34 mouse cellular contexts compared by ENCODE assay signal in the genomic region with DNA sequence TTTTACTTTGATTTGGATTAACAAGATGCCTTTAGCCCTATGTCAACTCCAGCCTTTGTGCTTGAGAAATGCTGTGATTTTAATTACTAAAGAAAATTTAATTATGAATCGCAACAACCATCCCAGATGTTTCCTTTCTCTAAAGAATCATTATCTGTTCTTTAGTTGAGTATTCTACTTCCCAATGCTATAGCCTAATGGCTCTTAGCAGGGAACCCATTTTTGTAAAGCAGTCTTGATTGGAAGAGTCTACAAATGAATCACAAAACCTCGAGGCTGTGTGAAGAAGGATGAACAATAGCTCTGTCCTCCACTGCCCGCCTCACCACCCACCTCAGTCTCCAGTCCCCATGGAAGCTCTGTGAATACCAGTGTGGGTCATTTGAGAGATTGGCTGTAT.
"Had no signal": no experiment of that assay in that cellular context is flagged by ENCODE, and none has a peak within 500 bp of the region (broad histone marks: within the 10 kb centered on the region; RNA-seq: fewer than 3 reads in every experiment).

No protein-coding gene starts in this region.

- H3K4me3 ChIP-seq: heart, embryonic 12.5 days; heart, embryonic 13.5 days; heart, embryonic 15.5 days; hindbrain, embryonic 10.5 days; hindbrain, embryonic 12.5 days; hindbrain, embryonic 13.5 days; hindbrain, embryonic 15.5 days; intestine, embryonic 15.5 days; kidney, embryonic 15.5 days; layer of hippocampus, adult 2 months; left cerebral cortex, adult 2 months had no signal

- H3K36me3 ChIP-seq: heart, embryonic 15.5 days; hindbrain, embryonic 10.5 days; hindbrain, embryonic 12.5 days; hindbrain, embryonic 13.5 days; intestine, embryonic 15.5 days had no signal

- H3K4me2 ChIP-seq: heart, embryonic 11.5 days; heart, embryonic 12.5 days; heart, embryonic 13.5 days; heart, embryonic 15.5 days; hindbrain, embryonic 12.5 days; hindbrain, embryonic 13.5 days; hindbrain, embryonic 14.5 days; hindbrain, embryonic 15.5 days; intestine, embryonic 15.5 days; kidney, embryonic 15.5 days had no signal

- H3K4me1 ChIP-seq: heart, embryonic 12.5 days; heart, embryonic 13.5 days; heart, embryonic 15.5 days; hindbrain, embryonic 10.5 days; hindbrain, embryonic 12.5 days; hindbrain, embryonic 13.5 days; hindbrain, embryonic 15.5 days; intestine, embryonic 15.5 days; kidney, embryonic 15.5 days had no signal

- H3K27me3 ChIP-seq: heart, embryonic 12.5 days; heart, embryonic 13.5 days; heart, embryonic 15.5 days; hindbrain, embryonic 12.5 days; hindbrain, embryonic 13.5 days; hindbrain, embryonic 15.5 days; intestine, embryonic 15.5 days; kidney, embryonic 15.5 days had no signal

- H3K9me3 ChIP-seq: heart, embryonic 12.5 days; heart, embryonic 13.5 days; heart, embryonic 15.5 days; hindbrain, embryonic 10.5 days; hindbrain, embryonic 12.5 days; hindbrain, embryonic 13.5 days; hindbrain, embryonic 15.5 days; intestine, embryonic 15.5 days; kidney, embryonic 15.5 days had no signal

- DNase-seq: heart, postnatal 10 days; heart, postnatal 14 days; heart, postnatal 36 days; heart, postnatal 4 days; kidney, adult 11 months; kidney, adult 18-20 months; kidney, adult 2 months; kidney, adult 8-10 months; kidney, adult 9 months; kidney, postnatal 14 days; kidney, postnatal 25 days; kidney, postnatal 36 days; kidney, postnatal 4 days; layer of hippocampus, adult 9-11 months; layer of hippocampus, postnatal 36 days had no signal

- H3K9ac ChIP-seq: heart, embryonic 12.5 days; heart, embryonic 13.5 days; heart, embryonic 15.5 days; hindbrain, embryonic 12.5 days; hindbrain, embryonic 13.5 days; hindbrain, embryonic 14.5 days; hindbrain, embryonic 15.5 days; intestine, embryonic 15.5 days; kidney, embryonic 15.5 days had no signal

- H3K27ac ChIP-seq: heart, embryonic 13.5 days; heart, embryonic 15.5 days; hindbrain, embryonic 10.5 days; hindbrain, embryonic 12.5 days; hindbrain, embryonic 13.5 days; hindbrain, embryonic 14.5 days; hindbrain, embryonic 15.5 days; hindbrain, postnatal 0 days; intestine, embryonic 15.5 days; kidney, embryonic 15.5 days; kidney, postnatal 0 days; layer of hippocampus, adult 2 months; left cerebral cortex, adult 2 months had no signal

- ATAC-seq: hindbrain, embryonic 16.5 days; hindbrain, postnatal 0 days; inflammation-experienced regulatory T-cells, adult 6 months; intestine, embryonic 15.5 days; intestine, embryonic 16.5 days; intestine, postnatal 0 days had no signal
